Mouse (Mus musculus): ENCODE results near the gene Eif2b5.
"Not testable (repeated sequence)": the region's sequence is repeated elsewhere in the genome, so short reads cannot be mapped to it uniquely, and the experiment has no call there.

The Eif2b5 gene

DNA sequence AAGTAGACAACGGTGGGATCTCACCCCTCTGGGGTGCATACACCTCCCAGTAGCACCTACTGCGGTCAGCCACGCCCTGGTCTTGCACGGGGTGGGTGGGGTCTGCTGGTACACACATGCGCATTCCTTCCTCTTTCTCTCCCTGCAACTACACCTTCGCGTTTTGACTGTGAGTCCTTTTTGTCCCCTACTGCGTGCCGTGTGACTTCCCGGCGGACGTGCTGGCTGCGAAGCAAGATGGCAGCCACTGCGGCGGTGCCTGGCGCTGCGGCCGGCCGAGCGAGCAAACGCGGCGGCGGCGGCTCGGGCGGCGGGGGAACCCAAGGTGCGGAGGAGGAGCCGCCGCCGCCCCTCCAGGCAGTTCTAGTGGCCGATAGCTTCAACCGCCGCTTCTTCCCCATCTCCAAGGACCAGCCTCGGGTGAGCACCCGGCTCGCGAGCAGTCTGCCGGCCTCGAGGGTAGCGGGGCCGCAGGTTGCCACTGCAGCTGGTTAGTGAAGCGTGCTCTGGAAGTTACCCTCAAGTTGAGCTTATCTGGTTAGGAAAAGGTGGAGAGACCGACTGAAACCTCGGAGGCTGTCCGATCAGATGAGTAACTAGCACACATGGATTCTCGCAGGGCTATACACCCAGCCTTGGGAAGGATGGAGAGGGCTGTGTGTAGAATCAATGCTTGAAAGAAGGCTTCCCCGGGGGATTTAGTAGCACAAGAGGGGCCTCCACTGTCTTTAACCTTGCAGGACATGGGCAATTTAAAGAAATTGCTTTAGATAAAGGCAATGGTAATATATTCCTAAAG, at the start of gene Eif2b5:
Eif2b5 (plus strand) TSS at position 141 of the 799 bp plus-strand sequence.
- DNase-seq (ENCODE audit: low spot score), result peak; percentile 84

DNA sequence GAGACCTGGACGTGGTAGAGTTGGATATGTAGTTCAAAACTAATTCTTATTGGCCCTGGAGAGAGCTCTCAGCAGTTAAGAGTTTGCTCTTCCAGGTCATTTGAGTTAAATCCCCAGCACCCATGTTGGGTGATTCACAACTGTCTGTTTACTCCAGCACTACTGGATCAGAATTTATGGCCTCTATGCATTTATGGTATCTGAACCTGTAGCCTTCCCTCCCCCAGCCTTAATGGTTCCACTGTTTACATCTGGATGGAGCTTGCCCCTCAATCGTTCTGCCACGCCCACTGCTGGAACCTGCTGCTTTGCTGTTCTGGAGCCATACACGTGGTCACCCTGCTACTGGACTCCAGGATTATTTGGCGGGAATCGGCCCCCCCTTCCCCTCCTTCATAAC, 46.8 kb upstream of the Eif2b5 start:
- DNase-seq (ENCODE audit: low spot score), result no peak

DNA sequence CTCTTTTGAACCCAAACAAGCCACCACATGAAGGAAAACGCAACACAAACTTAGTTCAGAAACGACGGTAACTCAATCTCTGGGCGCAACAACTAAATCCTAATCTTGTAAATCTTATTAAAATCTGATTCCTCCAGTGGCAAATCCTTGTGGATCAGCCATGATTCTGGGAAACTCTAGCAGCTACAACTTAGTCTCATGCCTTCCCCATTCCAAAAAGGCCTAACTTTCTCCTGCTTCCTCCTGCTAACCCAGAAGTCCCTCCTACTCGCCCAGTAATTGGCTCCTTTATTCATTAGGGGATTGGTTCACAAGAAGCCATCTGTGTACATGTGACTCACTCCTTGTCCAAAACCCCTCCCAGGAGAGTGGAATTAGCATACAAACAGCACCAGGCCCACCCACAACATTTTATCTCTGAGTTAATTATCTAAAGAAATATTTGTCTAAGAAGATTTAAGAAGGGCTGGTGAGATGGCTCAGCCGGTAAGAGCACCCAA, 44.4 kb upstream of the Eif2b5 start:
- DNase-seq (ENCODE audit: low spot score), result no peak

DNA sequence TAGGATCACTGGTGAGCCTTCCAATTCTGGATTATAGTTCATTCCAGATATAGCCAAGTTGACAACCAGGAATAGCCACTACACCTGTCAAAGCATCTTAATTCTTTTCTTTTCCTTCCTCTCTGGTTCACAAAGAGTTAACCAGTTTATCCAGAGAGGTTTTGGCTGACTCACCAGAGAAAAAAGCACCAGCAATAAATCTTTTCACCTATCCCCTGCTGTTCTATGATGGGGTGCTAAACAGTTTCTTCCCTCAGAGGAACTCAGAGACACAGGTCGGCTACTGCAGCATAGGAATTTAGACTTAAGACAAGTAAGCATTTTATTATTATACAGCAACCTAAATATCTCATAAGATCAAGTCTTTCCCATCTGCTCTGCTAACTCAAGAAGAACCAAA, 42.5 kb upstream of the Eif2b5 start:
- no peak for DNase-seq (ENCODE audit: low spot score)

DNA sequence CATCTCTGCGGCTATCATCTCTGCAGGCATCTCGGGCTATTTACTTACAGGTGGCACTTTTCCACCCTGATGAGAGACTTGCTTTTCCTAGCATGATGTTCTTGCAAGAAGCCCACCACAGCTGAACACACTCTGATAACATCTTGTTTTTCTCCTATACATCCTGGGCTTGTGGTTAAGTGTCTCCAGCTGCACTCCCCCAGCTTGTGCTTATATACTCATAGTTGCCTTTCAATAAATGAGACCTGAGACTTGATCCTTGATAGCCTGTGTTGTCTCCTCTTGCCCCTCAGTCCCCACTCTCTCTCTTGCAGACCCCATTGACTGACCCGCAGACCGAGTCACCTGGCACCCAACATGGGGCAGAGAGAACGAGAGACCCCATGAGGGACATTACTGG, 39.9 kb upstream of the Eif2b5 start:
- DNase-seq (ENCODE audit: low spot score), result not testable (repeated sequence)

DNA sequence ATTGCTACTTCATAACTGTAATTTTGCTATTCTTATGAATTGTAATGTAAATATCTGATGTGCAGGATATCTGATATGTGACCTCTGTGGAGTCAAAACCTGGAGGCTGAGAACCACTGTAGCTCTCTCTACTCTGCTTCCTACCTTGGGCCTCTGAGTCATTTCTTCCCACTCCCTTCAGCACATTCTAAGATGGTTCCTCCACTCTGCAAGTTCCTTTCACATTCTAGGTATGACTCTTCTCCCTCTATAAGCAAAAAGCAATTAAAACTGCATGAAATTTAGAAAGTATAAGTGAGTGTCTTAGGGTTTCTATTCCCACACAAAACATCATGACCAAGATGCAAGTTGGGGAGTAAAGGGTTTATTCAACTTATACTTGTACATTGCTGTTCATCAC, 33.9 kb upstream of the Eif2b5 start:
- DNase-seq (ENCODE audit: low spot score), result no peak

DNA sequence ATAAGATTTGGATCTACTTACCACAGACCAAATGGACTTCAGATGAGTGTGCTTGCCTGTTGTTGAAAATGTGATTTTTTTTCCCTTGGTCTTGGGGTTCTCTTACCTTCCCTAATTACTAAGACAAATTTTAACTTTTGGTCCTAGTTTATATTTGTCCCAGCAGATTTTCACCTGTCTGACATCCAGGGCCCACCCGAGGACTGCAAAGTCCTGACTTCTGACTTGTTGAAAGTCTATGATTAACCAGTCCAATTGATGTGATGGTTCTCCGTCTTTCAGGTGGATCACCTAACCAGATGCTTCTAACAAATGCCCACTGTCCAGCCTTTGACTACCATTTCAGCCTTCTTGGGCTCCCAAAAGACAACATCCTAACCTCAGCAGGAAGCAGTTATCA, 27.6 kb upstream of the Eif2b5 start:
- no peak for DNase-seq (ENCODE audit: low spot score)

DNA sequence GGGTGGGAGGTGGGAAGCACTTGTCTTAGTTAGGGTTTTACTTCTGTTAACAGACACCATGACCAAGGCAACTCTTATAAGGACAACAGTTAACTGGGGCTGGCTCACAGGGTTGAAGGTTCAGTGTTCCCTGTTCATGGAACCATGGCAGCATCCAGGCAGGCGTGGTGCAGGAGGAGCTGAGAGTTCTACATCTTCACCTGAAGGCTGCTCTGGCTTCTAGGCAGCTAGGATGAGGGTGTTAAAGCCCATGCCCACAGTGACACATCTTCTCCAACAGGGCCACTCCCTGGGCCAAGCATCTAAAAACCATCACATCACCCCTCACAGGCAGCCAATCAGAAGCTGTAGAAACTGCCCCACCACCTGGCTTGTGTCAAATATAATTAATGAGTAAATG, 26.9 kb upstream of the Eif2b5 start:
- DNase-seq (ENCODE audit: low spot score), result no peak

DNA sequence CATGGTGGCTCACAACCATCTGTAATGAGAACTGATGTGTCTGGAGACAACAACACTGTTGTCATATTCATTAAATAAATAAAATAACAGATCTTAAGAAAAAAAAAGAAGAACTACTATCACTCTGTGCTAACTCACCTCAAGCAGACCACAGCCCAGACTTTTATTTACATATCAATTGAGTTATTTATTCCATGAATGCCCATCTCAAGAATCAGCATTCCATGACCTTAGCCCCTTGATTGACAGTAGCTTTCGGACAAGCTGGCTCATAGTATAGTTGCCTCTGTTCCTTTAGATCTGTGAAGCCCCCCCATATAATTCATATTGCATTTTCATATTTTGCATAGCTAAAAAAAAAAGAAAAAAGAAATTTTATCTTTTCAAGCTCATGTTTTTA, 24.9 kb upstream of the Eif2b5 start:
- DNase-seq (ENCODE audit: low spot score), result no peak

DNA sequence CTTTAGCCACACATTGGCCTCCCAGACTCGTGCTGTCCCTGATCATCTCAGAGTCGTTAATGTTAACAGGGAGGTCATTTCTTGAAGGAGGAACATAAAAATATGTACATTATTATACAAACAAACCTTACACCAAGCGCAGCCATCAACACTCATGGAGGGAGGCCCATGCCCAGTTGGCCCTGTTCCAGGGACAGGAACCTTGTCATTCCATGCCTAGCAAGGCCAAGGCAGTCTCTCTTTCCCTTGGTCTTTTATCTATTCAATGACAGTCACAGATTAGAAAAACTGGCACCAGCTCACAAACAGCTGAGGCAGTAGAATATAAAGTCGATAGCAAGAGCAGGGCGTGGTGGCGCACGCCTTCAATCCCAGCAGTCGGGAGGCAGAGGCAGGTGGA, 24.4 kb upstream of the Eif2b5 start:
- no peak for DNase-seq (ENCODE audit: low spot score)

DNA sequence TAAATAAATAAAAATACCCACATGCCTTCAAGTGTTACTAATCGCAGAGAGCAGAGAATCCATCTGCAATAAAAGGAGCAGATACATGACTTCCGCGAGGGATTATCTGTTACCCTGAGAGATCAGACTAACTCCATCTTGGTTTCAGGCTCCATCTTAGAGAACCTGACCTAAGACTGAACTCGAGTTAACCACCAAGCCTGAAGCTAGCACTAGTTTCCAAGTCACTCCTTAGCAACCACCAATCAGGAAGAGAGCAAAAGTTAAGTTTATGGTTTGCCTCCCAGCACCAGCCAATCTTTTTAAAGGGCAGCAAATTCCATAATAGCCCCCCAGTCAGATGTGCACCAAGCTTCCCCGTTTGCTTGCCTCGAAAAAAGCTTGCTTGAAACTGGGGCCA, 23.8 kb upstream of the Eif2b5 start:
- DNase-seq (ENCODE audit: low spot score), result no peak

DNA sequence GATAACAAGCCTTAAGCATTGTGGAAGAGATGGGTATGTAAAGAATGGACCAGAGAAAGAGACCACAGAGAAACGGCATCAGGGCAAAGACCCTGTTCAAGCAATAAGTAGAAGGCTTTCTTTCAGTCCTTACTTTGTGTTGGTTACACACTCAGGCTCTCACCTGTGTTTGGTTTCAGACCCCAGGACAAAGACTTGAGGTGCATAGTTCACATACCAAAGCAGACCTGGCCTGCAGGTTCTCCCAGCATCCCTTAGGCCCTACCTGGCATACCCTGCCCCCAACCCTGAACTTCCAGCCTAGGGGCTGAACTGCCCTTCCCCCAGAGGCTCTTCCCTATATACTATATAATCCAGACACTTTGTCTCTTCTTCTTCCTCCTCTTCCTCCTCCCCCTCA, 23.3 kb upstream of the Eif2b5 start:
- no peak for DNase-seq (ENCODE audit: low spot score)

DNA sequence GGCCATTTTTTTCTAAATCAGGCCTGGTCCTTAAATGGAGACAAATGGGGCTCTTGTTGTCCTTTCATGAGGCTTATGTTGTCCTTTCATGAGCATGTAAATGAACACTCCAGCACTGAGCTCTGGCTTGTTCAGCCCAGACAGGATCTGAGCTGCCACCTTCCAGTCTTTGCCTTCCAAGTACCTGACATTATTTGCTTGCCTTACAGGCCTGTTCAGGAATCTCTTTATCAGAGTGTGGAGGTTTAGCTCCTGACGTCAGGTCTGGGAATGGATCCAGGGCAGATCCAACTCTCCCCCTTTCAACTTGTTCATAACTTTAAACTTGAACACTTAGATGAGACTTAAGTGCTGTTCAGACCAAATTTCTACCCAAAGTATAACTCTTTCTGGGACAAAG, 21.8 kb upstream of the Eif2b5 start:
- no peak for DNase-seq (ENCODE audit: low spot score)

DNA sequence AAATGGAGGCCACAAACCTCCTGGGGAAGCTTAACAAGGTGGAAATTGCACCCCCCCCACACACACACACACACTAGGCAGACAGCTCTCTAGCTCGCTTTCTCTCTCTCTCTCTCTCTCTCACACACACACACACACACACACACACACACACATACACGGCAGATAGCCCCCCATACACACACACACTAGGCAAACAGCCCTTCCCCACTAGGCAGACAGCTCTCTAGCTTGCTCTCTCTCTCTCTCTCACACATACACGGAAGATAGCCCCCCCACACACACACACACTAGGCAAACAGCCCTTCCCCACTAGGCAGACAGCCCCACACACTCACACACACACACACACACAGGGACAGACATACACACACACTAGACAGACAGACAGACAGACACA, 21.3 kb upstream of the Eif2b5 start:
- DNase-seq (ENCODE audit: low spot score), result no peak

DNA sequence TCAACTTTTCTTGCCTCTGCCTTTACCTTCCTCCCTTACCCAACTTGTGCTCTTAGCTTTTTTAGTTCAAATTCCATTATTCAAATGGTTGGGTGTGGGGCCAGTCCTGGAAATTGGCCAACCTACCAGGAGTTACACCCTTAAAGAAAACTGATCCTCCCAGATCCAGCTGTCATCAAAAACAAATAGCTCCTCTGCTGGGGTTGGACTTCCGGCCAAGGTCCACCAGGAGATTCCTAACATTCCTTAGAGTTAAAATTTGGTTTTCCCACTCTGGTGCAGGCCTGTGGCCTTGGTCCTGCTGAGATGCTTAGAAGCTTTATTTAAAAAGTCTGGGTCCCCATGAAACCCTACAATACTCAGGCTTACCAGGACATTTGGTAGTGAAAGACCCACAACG, 20.1 kb upstream of the Eif2b5 start:
- no peak for DNase-seq (ENCODE audit: low spot score)

DNA sequence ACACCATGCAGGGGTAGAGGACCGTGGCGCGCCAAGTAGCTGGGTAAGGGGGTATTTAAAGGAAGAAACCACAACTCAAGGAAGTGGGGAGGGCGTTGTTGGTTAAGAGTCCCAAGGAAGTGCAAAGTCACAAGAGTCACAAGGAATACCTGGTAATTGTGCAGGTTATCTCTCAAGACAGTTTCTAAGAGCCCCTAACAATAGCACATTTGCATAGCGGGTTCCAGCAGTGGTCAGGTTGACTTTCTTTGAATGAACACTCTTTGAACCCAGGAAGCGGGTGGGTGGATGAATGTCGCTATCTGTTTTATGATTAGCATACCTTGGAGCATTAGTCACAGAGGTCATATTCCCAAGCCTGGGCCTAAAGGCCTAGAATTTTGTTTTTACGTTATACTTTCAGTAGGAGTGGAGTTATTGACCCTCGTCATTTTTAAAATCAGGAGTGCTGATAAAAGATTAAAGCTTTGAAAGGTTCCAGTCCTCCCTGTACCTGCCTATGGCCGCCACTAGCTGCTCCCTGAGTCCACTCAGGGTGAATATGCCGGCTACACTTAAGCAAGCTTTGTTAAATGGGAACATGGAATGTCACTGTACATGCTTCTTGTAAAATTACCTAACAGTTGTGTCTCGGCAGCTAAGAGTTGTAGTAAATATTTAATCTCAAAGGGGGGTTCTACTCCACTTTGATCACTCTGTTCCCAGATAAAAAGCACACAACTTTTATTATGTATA, 19.4 kb upstream of the Eif2b5 start:
- DNase-seq (ENCODE audit: low spot score), result not testable (repeated sequence)

DNA sequence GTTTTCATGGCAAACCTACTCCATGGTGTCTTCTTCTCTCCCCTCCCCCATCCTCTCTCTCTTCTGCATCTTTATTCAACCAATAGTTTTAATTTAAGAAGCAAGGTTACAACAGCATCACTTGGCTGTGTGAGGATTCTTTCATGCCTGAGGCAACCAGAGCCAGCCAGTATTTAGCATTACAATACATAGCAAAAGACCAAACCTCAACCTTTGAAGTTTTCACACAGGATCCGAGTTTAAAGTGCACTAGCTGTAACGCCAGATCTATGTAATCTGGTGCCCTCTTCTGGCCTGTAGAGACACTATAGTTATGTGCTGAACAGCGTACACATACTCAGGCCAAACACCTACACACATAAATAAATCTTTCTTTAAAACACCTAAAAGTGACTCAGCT, 18.5 kb upstream of the Eif2b5 start:
- DNase-seq (ENCODE audit: low spot score), result no peak

DNA sequence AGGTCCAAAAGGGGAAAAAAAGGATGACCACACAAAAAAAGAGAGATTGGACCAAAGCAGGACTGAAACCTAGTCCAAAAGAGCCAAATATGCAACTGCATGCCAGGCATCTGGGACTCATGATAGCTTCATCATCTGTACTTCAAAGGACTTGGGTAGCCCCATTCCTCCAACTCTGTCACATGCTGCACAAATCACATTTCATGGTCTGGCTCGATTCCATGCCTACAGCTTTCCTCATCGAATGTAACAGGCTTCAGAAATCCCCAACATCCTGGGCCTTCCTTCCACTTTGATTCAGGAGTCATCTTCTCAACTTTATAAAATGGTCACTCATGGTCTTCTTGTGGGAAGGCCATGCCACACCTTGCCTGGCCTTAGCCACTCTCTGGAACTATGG, 16.9 kb upstream of the Eif2b5 start:
- no peak for DNase-seq (ENCODE audit: low spot score)

DNA sequence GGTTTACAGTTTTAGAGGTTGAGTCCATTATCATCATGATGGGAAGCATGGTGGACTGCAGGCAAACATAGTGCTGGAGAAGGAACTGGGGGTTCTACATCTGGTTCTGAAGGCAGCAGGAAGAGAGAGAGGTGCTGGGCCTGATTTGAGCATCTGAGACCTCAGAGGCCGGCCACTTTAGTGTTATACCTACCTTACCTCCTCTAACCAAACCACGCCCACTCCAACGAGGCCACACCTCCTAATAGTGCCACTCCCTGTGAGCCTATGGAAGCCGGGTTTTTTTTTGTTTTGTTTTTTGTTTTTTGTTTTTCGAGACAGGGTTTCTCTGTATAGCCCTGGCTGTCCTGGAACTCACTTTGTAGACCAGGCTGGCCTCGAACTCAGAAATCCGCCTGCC, 14.9 kb upstream of the Eif2b5 start:
- DNase-seq (ENCODE audit: low spot score), result not testable (repeated sequence)

DNA sequence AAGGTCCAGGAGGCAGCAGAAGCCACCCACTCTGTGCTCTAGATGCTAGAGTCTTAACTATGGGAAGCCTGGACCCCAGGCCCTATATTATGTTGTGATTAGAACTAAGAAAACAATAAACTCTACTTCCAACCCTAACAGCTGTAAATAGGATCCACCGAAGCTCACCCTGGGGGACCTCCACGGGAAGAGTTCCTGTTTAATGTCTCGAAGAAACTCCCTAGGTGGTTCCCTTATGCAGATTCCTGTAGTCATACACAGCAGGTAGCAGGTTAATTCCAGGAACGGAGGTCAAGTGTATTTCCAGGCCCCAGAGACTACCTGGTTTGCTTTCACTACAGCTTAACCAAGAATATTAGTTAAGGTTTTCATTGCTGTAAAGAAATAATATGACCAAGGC, 13.6 kb upstream of the Eif2b5 start:
- DNase-seq (ENCODE audit: low spot score), result no peak

DNA sequence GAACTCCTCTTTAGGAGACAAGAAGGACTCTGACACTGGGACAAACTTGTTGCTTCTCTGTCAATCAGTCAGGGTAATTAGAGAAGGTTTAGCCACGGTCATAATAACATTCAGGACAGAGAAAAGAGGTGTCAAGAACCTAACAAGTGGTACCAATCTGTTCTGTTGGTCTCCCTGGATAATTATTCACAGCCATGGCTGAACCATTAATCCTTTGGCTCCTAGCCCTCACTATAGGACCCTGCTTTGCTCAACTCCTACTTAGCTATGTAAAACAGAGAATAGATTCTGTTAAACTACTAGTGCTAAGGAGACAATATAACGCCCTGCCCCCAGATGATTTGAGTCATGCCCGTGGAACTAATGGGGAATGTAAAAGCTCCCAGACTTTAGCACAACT, 12.6 kb upstream of the Eif2b5 start:
- no peak for DNase-seq (ENCODE audit: low spot score)

DNA sequence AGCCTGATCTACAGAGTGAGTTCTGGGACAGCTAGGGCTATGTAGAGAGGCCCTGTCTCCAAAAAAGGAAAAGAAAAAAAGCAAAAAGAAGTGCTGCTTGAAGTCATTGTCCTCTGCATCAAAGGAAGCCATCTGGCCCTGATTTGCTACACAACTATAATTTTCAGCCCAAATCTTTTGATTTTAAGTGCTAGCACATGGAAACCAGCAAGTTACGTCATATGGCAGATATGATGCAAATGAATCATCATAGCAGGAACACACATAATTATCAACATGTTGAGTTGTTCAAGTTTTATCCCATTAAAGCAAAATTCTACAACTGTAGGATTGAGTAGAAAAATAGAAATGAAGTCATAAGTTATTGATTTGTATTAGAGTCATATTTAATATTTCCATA, 10.5 kb upstream of the Eif2b5 start:
- no peak for DNase-seq (ENCODE audit: low spot score)

DNA sequence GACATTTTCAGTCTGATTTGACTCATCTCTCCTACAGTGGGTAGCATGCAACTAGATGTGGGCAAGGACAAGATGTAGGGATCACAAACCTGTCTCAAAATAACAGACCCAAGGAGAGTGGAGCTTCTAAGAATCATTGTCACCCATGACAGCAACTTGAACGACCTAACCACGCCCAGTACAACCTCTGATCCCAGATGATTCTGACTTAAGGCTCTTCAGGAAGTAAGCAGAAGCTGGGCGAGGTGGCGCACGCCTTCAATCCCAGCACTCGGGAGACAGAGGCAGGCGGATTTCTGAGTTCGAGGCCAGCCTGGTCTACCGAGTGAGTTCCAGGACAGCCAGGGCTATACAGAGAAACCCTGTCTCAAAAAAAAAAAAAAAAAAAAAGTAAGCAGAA, 9.9 kb upstream of the Eif2b5 start:
- not testable (repeated sequence) for DNase-seq (ENCODE audit: low spot score)

DNA sequence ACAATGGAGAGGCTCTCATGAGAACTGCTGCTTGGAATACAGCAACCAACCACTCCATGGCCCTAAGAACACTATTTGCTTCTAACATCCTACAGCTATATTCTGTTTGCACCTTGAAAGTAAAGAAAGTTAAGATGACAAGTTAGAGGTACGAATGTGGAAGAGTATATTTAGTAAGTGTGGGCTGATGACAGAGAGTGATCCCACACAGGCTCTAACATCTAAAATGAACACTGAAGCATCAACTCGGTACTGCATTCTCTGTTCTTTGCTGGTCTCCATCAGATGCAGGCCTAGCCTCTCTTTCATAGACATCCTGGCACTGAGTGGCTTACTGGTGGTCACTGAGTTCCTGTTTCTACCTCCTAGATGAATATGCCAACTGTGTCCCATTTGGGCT, 9.4 kb upstream of the Eif2b5 start:
- no peak for DNase-seq (ENCODE audit: low spot score)
